Mouse (Mus musculus) kidney, postnatal 10 days (tissue): ENCODE results near the gene Anp32e.
"Not testable (repeated sequence)": the region's sequence is repeated elsewhere in the genome, so short reads cannot be mapped to it uniquely, and the experiment has no call there.

Experiments used
- DNase-seq: peaks from one replicate; pipeline ENCODE4 v3.0.0; 2021; ENCODE audit warnings: mixed read lengths

The Anp32e gene

DNA sequence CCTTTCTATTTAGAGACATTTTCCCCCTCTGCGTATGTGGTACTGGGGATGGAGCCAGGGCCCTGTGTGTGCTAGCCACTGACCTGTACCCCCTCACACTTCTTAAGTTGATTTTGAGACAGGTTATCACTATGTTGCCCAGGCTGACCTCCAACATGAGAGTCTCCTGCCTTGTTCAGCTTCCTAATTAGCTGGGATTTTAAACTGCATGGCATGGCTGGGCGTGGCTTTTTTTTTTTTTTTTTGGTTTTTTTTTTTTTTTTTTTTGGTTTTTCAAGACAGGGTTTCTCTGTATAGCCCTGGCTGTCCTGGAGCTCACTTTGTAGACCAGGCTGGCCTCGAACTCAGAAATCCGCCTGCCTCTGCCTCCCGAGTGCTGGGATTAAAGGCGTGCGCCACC is 48.5 kb downstream of the Anp32e start:
- DNase-seq, result not testable (repeated sequence)

DNA sequence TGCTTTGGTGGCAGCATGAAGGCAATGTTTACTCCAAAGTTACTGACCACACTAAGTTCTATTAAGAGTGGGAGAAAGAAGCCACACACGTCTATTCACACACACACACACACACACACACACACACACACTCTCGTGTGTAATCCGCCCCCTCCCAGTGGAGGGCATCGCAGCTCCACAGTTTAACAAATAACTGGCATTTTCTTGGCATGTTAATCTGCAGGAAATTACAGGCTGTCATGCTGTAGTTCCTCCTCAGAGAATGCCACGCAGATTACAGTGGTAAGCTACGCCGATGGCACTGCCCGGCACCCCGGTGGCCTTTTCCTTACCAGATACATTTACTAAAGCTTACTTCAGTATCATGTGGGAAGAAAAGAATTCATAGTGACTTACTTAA is 49.2 kb downstream of the Anp32e start:
- no peak for DNase-seq

DNA sequence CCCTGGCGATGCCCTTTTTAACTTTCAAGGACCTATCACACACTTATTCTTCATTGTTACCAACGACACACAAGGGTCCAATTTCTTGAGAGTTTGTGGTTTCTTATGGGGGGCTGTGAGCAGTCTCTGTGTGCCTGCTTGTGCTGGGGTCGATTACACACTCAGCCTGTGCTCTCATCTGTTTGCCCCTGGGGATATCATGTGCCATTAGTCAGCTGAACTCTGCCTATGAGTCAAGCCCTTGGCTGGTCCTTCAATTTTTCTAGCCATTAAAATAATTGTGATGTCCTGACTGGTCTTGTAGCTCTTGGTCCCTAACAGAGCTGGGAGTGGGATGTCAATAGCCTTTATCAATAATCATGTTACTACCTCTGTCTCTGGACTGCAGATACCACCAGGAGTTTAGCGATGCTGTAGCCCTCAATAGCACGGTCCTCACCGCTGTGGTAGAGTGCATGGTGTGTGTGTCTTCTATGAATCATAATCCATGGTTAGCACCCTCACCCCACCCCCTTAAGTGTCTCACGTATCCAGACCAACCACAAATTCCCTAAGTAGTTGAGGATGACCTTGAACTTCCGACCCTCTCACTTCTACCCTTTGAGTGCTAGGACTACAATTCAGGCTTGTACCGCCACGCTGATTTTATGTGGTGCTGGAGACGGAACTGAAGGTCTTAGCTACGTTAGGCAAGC is 51.4 kb downstream of the Anp32e start:
- DNase-seq, result no peak

DNA sequence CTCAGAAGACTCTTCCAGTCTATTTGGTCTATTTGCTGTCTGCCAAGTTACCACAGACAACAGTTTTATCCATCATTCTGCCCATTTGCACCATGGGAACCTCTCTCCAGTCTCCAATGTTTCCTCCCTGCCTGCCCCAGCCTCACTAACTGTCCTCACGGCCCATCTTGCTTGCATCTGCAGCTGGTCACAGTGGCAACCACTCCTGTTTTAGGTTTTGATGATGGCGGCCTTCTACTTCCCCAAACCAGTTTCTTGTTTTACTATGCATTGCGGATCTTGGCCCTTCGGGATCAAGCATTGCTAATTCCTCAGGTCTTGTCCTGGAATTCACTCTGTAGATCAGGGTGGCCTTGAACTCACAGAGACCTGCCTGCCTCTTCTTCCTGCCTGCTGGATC is 53.1 kb downstream of the Anp32e start:
- no peak for DNase-seq

DNA sequence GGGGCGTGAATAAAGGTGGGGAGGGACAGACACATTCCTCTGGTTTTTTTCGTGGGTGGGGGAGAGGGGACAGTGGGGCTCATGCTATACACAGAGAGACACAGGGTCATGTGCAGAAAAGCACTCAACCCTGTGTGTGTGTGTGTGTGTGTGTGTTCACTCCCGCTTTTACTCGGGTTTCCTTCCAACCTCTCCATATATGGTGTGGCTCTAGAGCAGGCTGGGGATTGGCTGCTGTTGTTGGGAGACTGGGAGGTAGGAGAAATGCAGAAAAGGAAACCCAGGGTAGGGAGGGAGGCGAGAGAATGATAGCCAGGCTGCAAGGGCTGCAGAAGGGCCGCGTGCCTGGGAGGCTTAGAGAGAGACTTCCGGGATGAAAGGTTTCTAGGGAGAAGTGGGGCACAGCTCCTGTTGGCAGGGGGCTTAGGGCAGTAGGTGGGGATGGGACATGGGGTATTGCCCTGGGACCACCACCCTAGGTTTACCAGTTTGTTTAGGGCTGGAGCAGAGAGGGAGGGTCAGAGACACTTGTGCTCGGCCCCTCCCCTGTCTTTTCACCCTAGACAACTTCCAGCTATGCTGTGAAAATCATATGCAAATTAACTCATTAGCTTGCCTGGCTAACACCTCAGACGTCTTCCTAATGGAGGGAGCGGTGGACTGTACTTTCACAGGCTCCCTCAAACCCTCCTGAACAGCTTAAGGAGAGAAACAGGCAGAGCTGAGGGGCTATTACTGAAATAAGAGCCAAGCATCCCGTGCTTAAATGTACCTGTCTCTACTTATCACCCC is 56.4 kb downstream of the Anp32e start:
- peak; percentile 77 for DNase-seq

DNA sequence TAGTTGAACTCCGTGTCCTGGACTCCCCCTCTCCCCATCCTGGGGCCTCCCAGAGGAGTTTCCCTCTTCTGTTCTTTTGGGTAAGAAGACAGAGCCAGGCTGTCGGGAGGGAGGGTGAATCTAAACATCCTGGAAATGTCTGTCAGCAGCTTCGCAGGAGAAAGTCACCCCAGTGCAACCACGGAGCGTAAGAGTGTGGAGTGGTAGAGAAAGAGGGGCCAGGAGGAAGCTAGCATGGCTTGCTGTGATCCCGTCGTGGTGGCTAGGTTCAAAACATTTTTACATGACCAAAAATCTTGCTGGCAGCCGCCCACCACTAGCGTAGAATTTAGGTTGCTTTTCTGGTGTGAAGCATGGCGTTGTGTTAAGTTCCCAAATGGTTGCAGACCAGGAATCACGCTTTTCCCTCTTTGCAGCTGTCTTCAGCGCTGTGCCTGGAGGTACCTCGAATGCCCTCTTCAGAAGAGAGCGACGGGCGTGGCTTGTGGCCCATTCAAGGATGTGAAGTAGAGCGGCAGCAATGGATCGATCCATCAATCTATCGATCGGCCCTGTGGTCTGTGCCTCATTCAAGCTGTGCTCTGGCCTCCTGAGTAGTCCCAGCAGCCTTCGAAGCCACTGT is 57.1 kb downstream of the Anp32e start:
- DNase-seq, result peak; percentile 52

DNA sequence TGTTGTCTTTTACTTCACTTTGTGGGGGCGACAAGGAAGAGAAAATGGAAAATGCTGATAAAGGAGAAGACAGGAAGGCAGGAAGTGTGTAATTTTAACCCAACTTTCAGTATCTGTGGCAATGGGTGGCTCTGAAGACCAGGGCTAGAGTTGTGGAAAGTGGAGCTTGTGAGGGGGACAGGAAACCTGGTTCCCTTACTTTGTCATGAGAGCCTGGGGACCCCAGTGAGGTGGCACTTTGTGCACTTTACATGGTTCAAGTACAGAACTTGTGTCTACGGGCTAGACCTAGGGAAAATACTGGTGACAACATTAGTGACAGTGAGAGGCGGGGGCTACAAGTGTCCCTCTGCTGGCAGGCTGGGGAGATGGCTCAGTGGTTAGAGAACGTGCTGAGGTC is 57.9 kb downstream of the Anp32e start:
- no peak for DNase-seq

DNA sequence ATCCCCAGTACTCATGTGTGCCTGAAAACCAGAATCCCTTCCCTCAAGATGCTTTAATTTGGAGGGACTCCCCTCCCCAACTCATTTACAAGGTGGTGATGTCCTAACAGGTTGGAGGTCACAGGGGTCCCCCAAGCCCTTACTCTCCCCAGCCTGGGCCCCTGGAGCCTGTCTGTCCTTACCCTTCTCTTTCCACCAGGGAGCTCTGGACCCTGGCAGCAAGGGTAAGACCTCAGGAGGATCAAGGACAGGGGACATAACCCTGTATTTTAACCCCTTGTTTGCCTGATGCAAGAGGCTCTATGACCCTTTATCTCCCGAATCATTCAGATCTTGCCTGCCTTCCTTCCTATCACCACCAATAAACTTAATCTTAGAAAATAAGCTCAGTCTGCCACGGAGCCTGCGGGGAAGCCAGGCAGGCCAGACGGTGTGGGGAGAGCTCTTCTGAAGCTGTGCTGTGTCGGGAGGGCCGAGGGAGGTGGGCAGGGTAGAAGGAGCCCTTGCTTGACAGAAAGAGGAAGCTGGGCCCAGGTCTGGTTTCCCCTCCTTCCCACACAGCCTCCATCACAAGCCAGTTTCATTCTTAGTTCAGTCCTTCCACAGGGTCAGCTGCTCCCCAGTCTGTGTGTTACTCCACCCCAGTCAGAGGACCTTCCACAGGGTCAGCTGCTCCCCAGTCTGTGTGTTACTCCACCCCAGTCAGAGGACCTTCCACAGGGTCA is 58.5 kb downstream of the Anp32e start:
- DNase-seq, result no peak

DNA sequence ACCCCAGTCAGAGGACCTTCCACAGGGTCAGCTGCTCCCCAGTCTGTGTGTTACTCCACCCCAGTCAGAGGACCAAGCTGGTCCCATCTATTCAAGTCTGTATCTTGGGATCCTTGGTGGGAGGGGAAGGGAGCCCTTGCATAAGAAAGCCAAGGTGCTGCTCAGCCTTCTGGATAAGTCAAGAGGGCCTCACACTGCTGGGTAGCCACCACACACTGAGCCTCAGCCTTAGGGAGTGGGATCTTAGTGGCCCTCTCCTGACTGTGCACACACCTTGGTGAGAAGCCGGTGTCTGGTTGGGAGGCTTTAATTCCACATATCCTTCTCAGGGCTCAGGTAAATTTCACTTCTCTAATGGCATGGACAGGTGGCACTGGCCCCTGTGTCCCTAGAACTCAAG is 59.1 kb downstream of the Anp32e start:
- no peak for DNase-seq

DNA sequence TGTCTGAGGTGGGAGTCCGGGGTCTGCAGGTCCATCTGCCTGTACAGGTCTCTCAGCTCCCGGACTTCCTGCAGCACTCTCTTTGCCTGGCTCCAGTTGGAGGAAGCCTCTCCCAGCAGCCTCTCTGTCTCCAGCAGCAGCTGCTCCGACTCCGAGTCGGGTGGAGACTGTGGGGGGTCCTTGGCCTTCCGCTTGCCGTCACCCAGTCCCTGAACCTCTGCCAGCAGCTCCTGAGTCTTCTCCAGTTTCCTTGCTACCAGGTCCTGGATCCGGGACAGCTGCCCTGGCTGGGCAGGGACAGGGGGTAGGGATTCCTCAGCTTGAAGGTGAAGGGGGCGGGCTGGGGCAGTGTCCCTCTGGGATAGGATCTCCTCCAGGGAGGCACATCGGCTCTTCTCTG is 59.9 kb downstream of the Anp32e start:
- peak; percentile 89 for DNase-seq

DNA sequence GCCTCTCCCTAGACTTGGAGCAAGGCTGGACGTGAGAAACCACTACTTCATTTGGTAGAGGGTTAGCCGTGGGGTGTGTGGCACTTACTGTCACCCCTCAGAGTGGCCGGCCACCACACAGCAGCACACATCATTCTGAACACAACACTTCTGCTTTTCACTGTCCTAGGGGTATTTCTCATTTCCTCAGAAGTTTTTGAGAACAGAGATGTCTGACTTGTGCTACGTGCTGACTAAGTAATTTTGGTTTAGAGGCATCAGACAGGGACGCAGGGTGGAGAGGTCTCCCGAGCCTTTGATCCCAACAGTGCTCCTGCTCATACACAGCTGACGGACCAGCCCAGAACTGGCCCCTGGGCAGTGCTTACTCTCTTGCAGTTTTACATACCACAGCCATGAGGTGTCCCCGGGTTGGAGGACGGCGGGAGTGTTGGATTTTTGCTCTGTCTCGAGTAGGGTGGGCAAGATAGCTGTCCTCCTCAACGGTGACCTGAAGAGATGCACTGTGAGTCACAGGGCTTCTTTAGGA is 61.4 kb downstream of the Anp32e start:
- DNase-seq, result no peak

DNA sequence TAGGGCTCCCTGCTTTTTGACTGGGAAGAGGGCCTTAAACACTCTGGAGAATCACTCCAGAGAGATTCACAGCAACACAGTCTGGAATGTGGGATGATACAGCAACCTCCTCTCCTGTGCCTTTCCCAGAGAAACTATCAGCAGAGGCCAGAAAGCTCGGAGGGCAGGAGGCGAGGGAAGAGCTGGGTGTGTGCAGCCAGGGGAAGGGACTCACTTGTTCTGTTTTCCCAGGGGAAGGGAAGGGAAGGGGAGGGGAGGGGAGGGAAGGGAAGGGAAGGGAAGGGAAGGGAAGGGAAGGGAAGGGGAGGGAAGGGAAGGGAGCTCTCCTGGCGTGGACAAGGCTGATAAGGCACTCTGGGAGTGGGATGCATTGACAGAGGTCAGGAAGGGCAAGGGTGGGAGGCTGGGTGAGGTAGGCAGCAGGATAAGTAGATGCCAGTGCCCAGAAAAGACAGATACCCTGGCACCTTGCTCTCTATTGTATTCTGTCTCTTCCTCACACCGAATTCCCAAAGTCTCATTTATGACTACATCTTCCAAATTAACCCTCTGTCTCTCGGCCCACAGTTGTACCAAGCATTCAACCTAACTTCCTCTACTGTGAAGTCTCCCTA is 64.1 kb downstream of the Anp32e start:
- no peak for DNase-seq

DNA sequence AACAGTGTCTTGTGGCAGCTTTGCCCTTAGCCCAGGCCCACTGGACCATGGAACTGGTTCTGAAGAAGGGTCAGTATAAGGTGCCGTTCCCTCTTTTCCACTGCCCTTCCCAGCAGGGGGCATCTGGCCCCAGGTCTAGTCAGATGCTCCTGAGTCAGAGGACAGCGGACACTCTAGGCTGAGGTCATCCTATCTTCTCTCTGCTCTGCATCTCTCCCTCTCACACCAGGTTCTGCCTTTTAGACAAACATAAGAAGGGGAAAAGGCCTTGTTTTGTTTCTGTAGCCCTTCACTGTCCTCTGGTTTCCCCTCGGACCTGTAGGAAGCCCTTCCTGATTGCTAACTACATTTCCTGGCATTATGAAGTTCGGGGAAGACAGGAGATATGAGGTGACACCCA is 64.8 kb downstream of the Anp32e start:
- no peak for DNase-seq

DNA sequence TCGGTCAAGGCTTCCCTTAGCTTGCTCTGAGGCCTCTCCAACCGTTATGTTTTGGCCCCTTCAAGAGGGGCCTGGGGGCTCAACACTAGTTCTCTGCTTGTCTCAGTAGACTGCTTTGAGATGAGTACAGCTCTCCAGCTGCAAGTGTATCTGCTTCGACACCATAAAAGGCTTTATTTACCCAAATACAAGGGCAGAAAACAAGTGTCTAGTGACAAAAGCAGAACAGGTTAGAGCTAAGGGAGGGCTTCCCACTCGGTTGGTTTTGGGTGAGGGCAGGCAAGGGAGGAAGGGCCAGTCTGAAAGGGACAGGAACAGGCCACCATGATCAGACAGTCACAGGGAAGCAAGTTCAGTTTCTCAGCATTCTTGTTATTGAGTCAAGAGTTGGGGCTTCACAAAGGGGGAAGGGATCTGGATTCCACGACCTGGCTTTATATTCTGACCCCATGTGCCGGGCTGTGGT is 65.4 kb downstream of the Anp32e start:
- no peak for DNase-seq

DNA sequence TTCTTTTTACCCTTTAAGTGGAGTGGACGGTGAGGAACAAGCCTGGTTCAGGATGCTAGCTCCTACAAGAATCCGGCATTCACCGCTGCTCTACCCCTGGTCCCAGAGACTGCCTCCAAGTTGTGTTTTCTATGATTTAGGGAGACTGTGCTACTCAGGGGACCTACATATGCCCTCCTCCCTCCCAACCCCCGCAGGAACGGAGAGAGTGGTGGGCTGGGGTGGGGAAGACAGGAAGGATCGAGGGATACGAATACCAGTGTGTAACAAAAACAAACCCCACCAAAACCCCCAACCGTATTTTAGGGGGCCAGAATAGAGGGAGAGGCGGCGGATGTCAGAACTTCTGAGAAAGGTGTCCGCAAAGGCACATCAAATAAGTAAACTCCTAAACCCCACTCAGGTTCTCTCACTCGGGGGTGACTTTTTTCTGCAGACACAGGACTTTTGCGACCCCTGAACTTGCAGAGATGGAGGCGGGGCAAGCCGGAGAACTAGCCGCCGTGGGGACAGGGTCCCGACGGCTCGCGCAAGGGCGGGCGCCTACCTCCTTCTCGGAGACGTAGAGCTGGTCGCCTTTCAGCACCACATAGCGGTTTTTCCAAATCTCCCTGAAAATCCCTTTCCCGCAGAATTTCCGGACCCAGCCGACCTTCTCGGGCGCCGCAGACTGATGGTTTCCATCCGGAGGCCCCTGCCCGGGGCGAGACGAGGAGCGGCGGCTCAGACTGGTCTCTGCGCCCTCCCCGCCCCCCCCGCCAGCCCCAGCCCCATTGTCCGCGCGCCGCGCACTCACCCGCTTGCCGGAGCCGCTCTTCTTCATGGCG is 66.1 kb downstream of the Anp32e start:
- DNase-seq, result peak; percentile 68

DNA sequence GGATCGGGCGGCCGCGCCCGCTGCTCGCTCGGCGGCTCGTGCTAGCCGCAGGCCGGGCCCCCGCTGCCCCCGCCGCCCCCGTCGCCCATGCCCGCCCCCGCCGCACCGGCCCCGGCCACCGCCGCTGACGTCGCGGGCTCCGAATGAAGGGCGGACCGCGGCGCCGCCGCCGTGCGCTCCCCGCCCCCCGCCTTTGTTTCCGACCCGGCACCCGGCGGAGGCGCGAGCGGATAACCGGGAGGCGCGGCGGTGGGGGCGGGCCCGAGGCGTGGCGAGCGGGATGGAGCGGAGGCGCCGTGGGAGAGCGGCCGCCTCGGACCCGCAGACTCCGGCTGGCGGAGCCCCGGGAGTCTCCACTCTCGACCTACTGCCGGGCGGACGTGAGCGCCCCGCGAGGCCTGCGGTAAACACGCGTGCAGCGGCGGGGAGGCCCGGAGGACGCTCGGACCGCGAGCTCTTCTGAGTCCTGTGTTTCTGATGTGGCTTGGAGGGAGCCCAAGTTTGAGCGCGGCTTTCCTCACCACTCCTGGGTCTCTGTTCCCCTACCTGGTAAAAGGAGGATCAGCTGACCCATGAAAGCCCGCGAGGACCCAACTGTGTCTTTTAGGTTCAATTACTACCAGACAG is 66.9 kb downstream of the Anp32e start, which contains the start of gene Plekho1:
Plekho1 (minus strand) TSS at position 200 of the 627 bp plus-strand sequence.
- DNase-seq, result peak; percentile 84

DNA sequence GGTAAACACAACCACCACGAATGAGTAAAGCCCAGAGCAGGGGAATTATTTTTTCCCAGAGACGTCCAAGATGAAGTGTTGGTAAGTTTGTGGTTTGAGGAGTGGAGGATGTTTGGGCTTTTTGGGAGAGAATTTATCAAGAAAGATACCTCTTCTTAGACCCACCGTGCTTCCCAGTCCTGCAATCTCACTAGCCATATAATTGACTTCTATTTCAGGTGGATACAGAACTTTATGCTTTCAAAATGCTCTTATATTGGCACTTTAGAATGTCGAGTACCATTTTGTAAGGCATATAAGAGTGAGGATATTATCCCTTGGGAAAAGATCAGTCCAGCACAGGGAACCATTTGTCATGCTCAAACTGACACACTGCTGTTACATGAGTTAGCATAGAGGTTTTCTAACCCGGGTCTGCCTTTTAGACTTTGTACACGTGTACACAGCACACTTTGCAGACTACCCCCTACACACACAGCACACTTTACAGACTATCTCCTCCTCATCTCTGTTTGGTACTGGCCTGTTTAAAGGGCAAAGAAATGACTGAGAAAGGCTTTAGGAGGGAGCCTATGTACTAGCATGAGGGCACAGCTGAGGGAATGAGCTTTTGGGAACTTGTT is 67.5 kb downstream of the Anp32e start:
- no peak for DNase-seq
